Mouse (Mus musculus) left cerebral cortex, postnatal 10 days (tissue): Measurements from ENCODE around the gene Zfp385c. TPM values are rescaled to one million over a fixed set of nuclear protein-coding genes. Genes with fewer than 3 reads are reported as not detected.

ENCODE experiments used
- DNase-seq, 2 experiments: peaks; one replicate each; pipeline ENCODE4 v3.0.0; 2021 to 2022; ENCODE audit warnings: low spot score in 2 of 2, mixed read lengths in 1 of 2; ENCODE audit errors: extremely low spot score in 1 of 2
- intact Hi-C: fragments of 180-260 bp; cut with DNase I; formaldehyde crosslinking; loops from one replicate; pipeline ENCODE4 v1.15.1; 2025
- total RNA-seq, 2 experiments: library from RNA; stranded (reverse); gene quantifications; 2 replicates each; pipeline ENCODE4 v1.2.3; 2021

The Zfp385c gene
- total RNA-seq: under 1 TPM; 0.21 to 0.75 TPM

- intact Hi-C loops: no loop called here
- DNase-seq: no peak
Observed at GRCm38 (mm10) chr11:100692164-100692616, at the start of gene Zfp385c. Gene Zfp385c (minus strand): TSS chr11:100692455.

GRCm38 (mm10) chr11:100741348-100741747, 49.1 kb upstream of the Zfp385c start:
- DNase-seq: peak in 1 of 2 experiments; percentile 56
- intact Hi-C loops: no loop called here

GRCm38 (mm10) chr11:100738749-100739148, 46.5 kb upstream of the Zfp385c start:
- no peak for DNase-seq
- intact Hi-C loops: no loop called here

- peak; percentile 99 for DNase-seq
- intact Hi-C loops: no loop called here
Observed at GRCm38 (mm10) chr11:100738066-100738604, 45.9 kb upstream of the Zfp385c start, which contains the start of gene Rab5c. Gene Rab5c (minus strand): TSS chr11:100738215.

GRCm38 (mm10) chr11:100737105-100737733, 45.0 kb upstream of the Zfp385c start:
- intact Hi-C loops: no loop called here
- no peak for DNase-seq

- intact Hi-C loops: no loop called here
- no peak for DNase-seq
Observed at GRCm38 (mm10) chr11:100736746-100737080, 44.5 kb upstream of the Zfp385c start.

GRCm38 (mm10) chr11:100735954-100736745, 43.9 kb upstream of the Zfp385c start:
- no peak for DNase-seq
- intact Hi-C loops: no loop called here

GRCm38 (mm10) chr11:100735134-100735865, 43.0 kb upstream of the Zfp385c start:
- no peak for DNase-seq
- intact Hi-C loops: no loop called here

- intact Hi-C loops: no loop called here
- no peak for DNase-seq
Observed at GRCm38 (mm10) chr11:100730477-100731205, 38.4 kb upstream of the Zfp385c start.

GRCm38 (mm10) chr11:100729976-100730375, 37.7 kb upstream of the Zfp385c start:
- DNase-seq: no peak
- intact Hi-C loops: no loop called here

GRCm38 (mm10) chr11:100728601-100729000, 36.3 kb upstream of the Zfp385c start:
- intact Hi-C loops: no loop called here

GRCm38 (mm10) chr11:100727201-100727600, 34.9 kb upstream of the Zfp385c start:
- no peak for DNase-seq
- intact Hi-C loops: no loop called here

More at GRCm38 (mm10) chr11:100728601-100729000, 36.3 kb upstream of the Zfp385c start:
- DNase-seq: no peak

- intact Hi-C loops: no loop called here
Observed at GRCm38 (mm10) chr11:100724919-100725512, 32.8 kb upstream of the Zfp385c start.

GRCm38 (mm10) chr11:100722493-100723028, 30.3 kb upstream of the Zfp385c start:
- DNase-seq: no peak
- intact Hi-C loops: no loop called here

More at GRCm38 (mm10) chr11:100724919-100725512, 32.8 kb upstream of the Zfp385c start:
- DNase-seq: no peak

GRCm38 (mm10) chr11:100721776-100722492, 29.7 kb upstream of the Zfp385c start:
- no peak for DNase-seq
- intact Hi-C loops: no loop called here

GRCm38 (mm10) chr11:100721254-100721653, 29.0 kb upstream of the Zfp385c start:
- intact Hi-C loops: no loop called here

GRCm38 (mm10) chr11:100720345-100720744, 28.1 kb upstream of the Zfp385c start:
- intact Hi-C loops: no loop called here
- DNase-seq: no peak

More at GRCm38 (mm10) chr11:100721254-100721653, 29.0 kb upstream of the Zfp385c start:
- no peak for DNase-seq
